Mouse (Mus musculus) E14TG2a.4 (cell line): Measurements from ENCODE around the gene Pqbp1.

Source experiments
- H3K27me3 ChIP-seq: 2 replicates; pipeline ENCODE4 v1.6.1; 2014; ENCODE audit warnings: low read length, control low read depth; ENCODE audit not compliant: insufficient read depth
- H3K36me3 ChIP-seq: 2 replicates; pipeline ENCODE4 v1.6.1; 2014; ENCODE audit warnings: low read length, control low read depth; ENCODE audit not compliant: insufficient read depth
- H3K4me1 ChIP-seq: replicated peaks from 2 replicates; pipeline ENCODE4 v1.6.1; 2014; ENCODE audit warnings: low read depth, low read length, control low read depth
- H3K4me3 ChIP-seq: replicated peaks from 2 replicates; pipeline ENCODE4 v1.5.1; 2014; ENCODE audit warnings: mild to moderate bottlenecking, low read length
- H3K9me3 ChIP-seq: 2 replicates; pipeline ENCODE4 v1.6.1; 2014; ENCODE audit warnings: low read length, control low read depth
- CTCF ChIP-seq: conservative IDR thresholded peaks from 2 replicates; pipeline ENCODE4 v1.5.1; 2014; ENCODE audit warnings: low read length
- NANOG ChIP-seq: IDR thresholded peaks from 2 replicates; pipeline ENCODE4 v1.6.1; 2014; ENCODE audit warnings: borderline replicate concordance, low read length, mixed read lengths
- POU5F1 ChIP-seq: IDR thresholded peaks from 2 replicates; pipeline ENCODE4 v1.6.1; 2014; ENCODE audit warnings: low read length, borderline replicate concordance

Pqbp1 gene

GRCm38 (mm10) chrX:7898880-7899874 lies at the start of gene Pqbp1, which contains the start of gene Timm17b:
Gene Pqbp1, minus strand, starts transcription at chrX:7899269.
Gene Timm17b, plus strand, starts transcription at chrX:7899357.
- no peaks in the 10 kb centered on the region for H3K9me3 ChIP-seq
- no peaks in the 10 kb centered on the region for H3K27me3 ChIP-seq
- peaks cover 3% of the 10 kb centered on the region; the same call in 1 of the 2 replicates for H3K4me1 ChIP-seq
- peaks cover 37% of the 10 kb centered on the region for H3K36me3 ChIP-seq
- TF ChIP-seq NANOG = no peak
- no peak for TF ChIP-seq POU5F1
- no peak for TF ChIP-seq CTCF
- H3K4me3 ChIP-seq = peak within 1 kb of the TSS; percentile 86

- Histone ChIP-seq H3K4me3 (peak overlapping the region; percentile 77), H3K36me3 (peaks cover 35% of the 10 kb centered on the region), H3K4me1 (peaks cover 66% of the 10 kb centered on the region), H3K27me3 (no peaks in the 10 kb centered on the region), H3K9me3 (no peaks in the 10 kb centered on the region)
- TF ChIP-seq NANOG = no peak
- TF ChIP-seq POU5F1 = no peak
- TF ChIP-seq CTCF = no peak
These were observed 48.9 kb upstream of the Pqbp1 start for GRCm38 (mm10) chrX:7947900-7948492.

GRCm38 (mm10) chrX:7947108-7947899 lies 48.2 kb upstream of the Pqbp1 start, which contains the start of gene Hdac6:
Gene Hdac6, minus strand, starts transcription at chrX:7947889.
- H3K4me3 ChIP-seq = peak within 1 kb of the TSS; percentile 80

GRCm38 (mm10) chrX:7945618-7946017 lies 46.5 kb upstream of the Pqbp1 start:
- no peaks in the 10 kb centered on the region for H3K27me3 ChIP-seq
- no peaks in the 10 kb centered on the region for H3K9me3 ChIP-seq
- H3K4me3 ChIP-seq = no peak overlapping the region
- TF ChIP-seq POU5F1 (no peak), CTCF (no peak), NANOG (no peak)
- H3K36me3 ChIP-seq = peaks cover 57% of the 10 kb centered on the region
- peaks cover 44% of the 10 kb centered on the region for H3K4me1 ChIP-seq

More at GRCm38 (mm10) chrX:7947108-7947899, 48.2 kb upstream of the Pqbp1 start, which contains the start of gene Hdac6:
- Histone ChIP-seq H3K36me3 (peaks cover 42% of the 10 kb centered on the region), H3K9me3 (no peaks in the 10 kb centered on the region), H3K27me3 (no peaks in the 10 kb centered on the region), H3K4me1 (peaks cover 60% of the 10 kb centered on the region)
- no peak for TF ChIP-seq NANOG
- no peak for TF ChIP-seq POU5F1
- TF ChIP-seq CTCF = no peak

- no peaks in the 10 kb centered on the region for H3K9me3 ChIP-seq
- no peak for TF ChIP-seq CTCF
- TF ChIP-seq NANOG = no peak
- no peak for TF ChIP-seq POU5F1
- no peak overlapping the region for H3K4me3 ChIP-seq
- no peaks in the 10 kb centered on the region for H3K27me3 ChIP-seq
- peaks cover 93% of the 10 kb centered on the region for H3K36me3 ChIP-seq
- H3K4me1 ChIP-seq = peaks cover 20% of the 10 kb centered on the region
These were observed 38.6 kb upstream of the Pqbp1 start for GRCm38 (mm10) chrX:7937667-7938066.

- Histone ChIP-seq H3K36me3 (peaks cover 93% of the 10 kb centered on the region), H3K4me1 (peaks cover 28% of the 10 kb centered on the region), H3K4me3 (0 out of 2 replicates have a peak overlapping the region, but pooled peaks have one; percentile 13), H3K9me3 (no peaks in the 10 kb centered on the region), H3K27me3 (no peaks in the 10 kb centered on the region)
- TF ChIP-seq CTCF = peak; percentile 42
- no peak for TF ChIP-seq NANOG
These were observed 37.8 kb upstream of the Pqbp1 start for GRCm38 (mm10) chrX:7936874-7937273.

- no peaks in the 10 kb centered on the region for H3K9me3 ChIP-seq
- H3K4me3 ChIP-seq = peak within 1 kb of the TSS; percentile 82
- no peaks in the 10 kb centered on the region; the same call in 1 of the 2 replicates for H3K27me3 ChIP-seq
- H3K36me3 ChIP-seq = peaks cover 61% of the 10 kb centered on the region
- peaks cover 67% of the 10 kb centered on the region for H3K4me1 ChIP-seq
- TF ChIP-seq NANOG (no peak), CTCF (no peak), POU5F1 (no peak)
These were observed 29.3 kb upstream of the Pqbp1 start, which contains the start of gene Eras for GRCm38 (mm10) chrX:7928270-7928790. Gene Eras, minus strand, starts transcription at chrX:7928607.

GRCm38 (mm10) chrX:7927116-7927515 lies 28.0 kb upstream of the Pqbp1 start:
- no peaks in the 10 kb centered on the region for H3K9me3 ChIP-seq
- no peaks in the 10 kb centered on the region; the same call in 1 of the 2 replicates for H3K27me3 ChIP-seq
- H3K4me3 ChIP-seq = peak overlapping the region; percentile 82
- H3K4me1 ChIP-seq = peaks cover 64% of the 10 kb centered on the region
- TF ChIP-seq POU5F1 (no peak), CTCF (no peak), NANOG (peak; percentile 71)
- peaks cover 52% of the 10 kb centered on the region for H3K36me3 ChIP-seq
